Mouse (Mus musculus) megakaryocyte, embryonic 14.5 days (primary cell): Measurements from ENCODE around the gene Ddrgk1.

Experiments used
- FLI1 ChIP-seq: IDR thresholded peaks from 2 replicates; pipeline ENCODE4 v1.6.1; 2012; ENCODE audit warnings: low read length, inconsistent platforms, mixed read lengths
- GATA1 ChIP-seq: IDR thresholded peaks from 3 replicates; pipeline ENCODE4 v1.6.1; 2012; ENCODE audit warnings: mixed read lengths, low read length, inconsistent platforms, borderline replicate concordance

- TF ChIP-seq GATA1 (no peak), FLI1 (no peak)
Measured at GRCm38 (mm10) chr2:130707057-130707456, 42.6 kb upstream of the Ddrgk1 start.
